Mouse (Mus musculus): ENCODE measurements around the gene Zcchc9. TPM values are rescaled to one million over a fixed set of nuclear protein-coding genes. Genes with fewer than 3 reads are reported as not detected.

Gene Zcchc9
- polyA plus RNA-seq, 1 experiment from 2014 or later: 26.3 TPM

GRCm38 (mm10) chr13:91760302-91761050 lies 47.0 kb downstream of the Zcchc9 start:
- Histone ChIP-seq H3K9ac (ENCODE audit: low read length) (no peak overlapping the region), H3K4me1 (ENCODE audit: control insufficient read depth in 2 of 2, insufficient read depth in 2 of 2, low read length in 2 of 2) (no peaks in the 10 kb centered on the region), H3K4me3 (ENCODE audit: control insufficient read depth in 1 of 2, insufficient read depth in 1 of 2, low read depth in 1 of 2, low read length in 2 of 2) (no peak overlapping the region), H3K36me3 (ENCODE audit: control insufficient read depth, insufficient read depth, low read length) (no peaks in the 10 kb centered on the region), H3K27me3 (ENCODE audit: control insufficient read depth, insufficient read depth, low read length) (no peaks in the 10 kb centered on the region), H3K27ac (replicated peaks in 1 of 2; ENCODE audit: control insufficient read depth in 1 of 2, insufficient read depth in 1 of 2, low read depth in 2 of 2, low read length in 2 of 2) (no peak overlapping the region), H3K9me3 (ENCODE audit: control insufficient read depth, low read length) (no peaks in the 10 kb centered on the region), H3K4me2 (ENCODE audit: low read length) (no peak overlapping the region)
- ATAC-seq (ENCODE audit: insufficient number of reproducible peaks, insufficient read depth, low FRiP score, low read depth): no peak
- WGBS: 85% methylated on average over 8 of the region's 8 CpGs

GRCm38 (mm10) chr13:91759791-91760190 lies 47.7 kb downstream of the Zcchc9 start:
- H3K9ac ChIP-seq (ENCODE audit: low read length): no peak overlapping the region
- no peak overlapping the region for H3K27ac ChIP-seq (replicated peaks in 1 of 2; ENCODE audit: control insufficient read depth in 1 of 2, insufficient read depth in 1 of 2, low read depth in 2 of 2, low read length in 2 of 2)
- no peak overlapping the region for H3K4me3 ChIP-seq (ENCODE audit: control insufficient read depth in 1 of 2, insufficient read depth in 1 of 2, low read depth in 1 of 2, low read length in 2 of 2)
- H3K36me3 ChIP-seq (ENCODE audit: control insufficient read depth, insufficient read depth, low read length): no peaks in the 10 kb centered on the region
- H3K9me3 ChIP-seq (ENCODE audit: control insufficient read depth, low read length): no peaks in the 10 kb centered on the region
- WGBS: 64% methylated on average over 8 of the region's 8 CpGs
- no peaks in the 10 kb centered on the region for H3K4me1 ChIP-seq (ENCODE audit: control insufficient read depth in 2 of 2, insufficient read depth in 2 of 2, low read length in 2 of 2)
- H3K4me2 ChIP-seq (ENCODE audit: low read length): no peak overlapping the region
- no peaks in the 10 kb centered on the region for H3K27me3 ChIP-seq (ENCODE audit: control insufficient read depth, insufficient read depth, low read length)
- no peak for ATAC-seq (ENCODE audit: insufficient number of reproducible peaks, insufficient read depth, low FRiP score, low read depth)

- no peaks in the 10 kb centered on the region for H3K4me1 ChIP-seq (ENCODE audit: control insufficient read depth in 2 of 2, insufficient read depth in 2 of 2, low read length in 2 of 2)
- no peak overlapping the region for H3K4me3 ChIP-seq (ENCODE audit: control insufficient read depth in 1 of 2, insufficient read depth in 1 of 2, low read depth in 1 of 2, low read length in 2 of 2)
- H3K4me2 ChIP-seq (ENCODE audit: low read length): no peak overlapping the region
- 44% methylated on average over 7 of the region's 7 CpGs for WGBS
- no peak overlapping the region for H3K9ac ChIP-seq (ENCODE audit: low read length)
- no peaks in the 10 kb centered on the region for H3K27me3 ChIP-seq (ENCODE audit: control insufficient read depth, insufficient read depth, low read length)
- H3K36me3 ChIP-seq (ENCODE audit: control insufficient read depth, insufficient read depth, low read length): no peaks in the 10 kb centered on the region
- no peaks in the 10 kb centered on the region for H3K9me3 ChIP-seq (ENCODE audit: control insufficient read depth, low read length)
- no peak for ATAC-seq (ENCODE audit: insufficient number of reproducible peaks, insufficient read depth, low FRiP score, low read depth)
- H3K27ac ChIP-seq (replicated peaks in 1 of 2; ENCODE audit: control insufficient read depth in 1 of 2, insufficient read depth in 1 of 2, low read depth in 2 of 2, low read length in 2 of 2): no peak overlapping the region
These were observed 49.0 kb downstream of the Zcchc9 start for GRCm38 (mm10) chr13:91758316-91759048.

DNA sequence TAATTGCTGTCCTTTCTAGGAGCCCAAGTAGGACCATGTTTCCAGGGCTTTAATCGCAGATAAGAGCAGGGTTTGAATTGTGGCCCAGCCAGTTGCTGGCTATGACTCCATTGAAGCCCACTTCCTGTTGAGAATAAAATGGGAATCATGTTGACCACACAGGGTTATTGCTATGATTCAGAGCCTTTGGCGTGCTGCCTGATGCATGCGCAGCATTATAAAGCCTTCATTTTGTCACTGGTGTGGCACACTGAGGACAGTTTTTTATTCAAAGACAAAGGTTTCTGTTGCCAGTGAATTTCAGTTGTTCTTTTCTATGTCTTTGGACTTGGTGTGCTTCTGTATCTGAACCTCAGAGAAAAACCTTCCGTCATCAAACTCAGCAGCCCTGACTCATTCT lies 51.3 kb downstream of the Zcchc9 start:
- H3K36me3 ChIP-seq (ENCODE audit: control insufficient read depth, insufficient read depth, low read length): no peaks in the 10 kb centered on the region
- no peak for ATAC-seq (ENCODE audit: insufficient number of reproducible peaks, insufficient read depth, low FRiP score, low read depth)
- H3K27me3 ChIP-seq (ENCODE audit: control insufficient read depth, insufficient read depth, low read length): no peaks in the 10 kb centered on the region
- H3K4me3 ChIP-seq (ENCODE audit: control insufficient read depth in 1 of 2, insufficient read depth in 1 of 2, low read depth in 1 of 2, low read length in 2 of 2): no peak overlapping the region
- no peaks in the 10 kb centered on the region for H3K4me1 ChIP-seq (ENCODE audit: control insufficient read depth in 2 of 2, insufficient read depth in 2 of 2, low read length in 2 of 2)
- H3K9me3 ChIP-seq (ENCODE audit: control insufficient read depth, low read length): no peaks in the 10 kb centered on the region
- WGBS: 76% methylated on average over 4 of the region's 4 CpGs
- no peak overlapping the region for H3K27ac ChIP-seq (replicated peaks in 1 of 2; ENCODE audit: control insufficient read depth in 1 of 2, insufficient read depth in 1 of 2, low read depth in 2 of 2, low read length in 2 of 2)
- no peak overlapping the region for H3K9ac ChIP-seq (ENCODE audit: low read length)
- no peak overlapping the region for H3K4me2 ChIP-seq (ENCODE audit: low read length)

DNA sequence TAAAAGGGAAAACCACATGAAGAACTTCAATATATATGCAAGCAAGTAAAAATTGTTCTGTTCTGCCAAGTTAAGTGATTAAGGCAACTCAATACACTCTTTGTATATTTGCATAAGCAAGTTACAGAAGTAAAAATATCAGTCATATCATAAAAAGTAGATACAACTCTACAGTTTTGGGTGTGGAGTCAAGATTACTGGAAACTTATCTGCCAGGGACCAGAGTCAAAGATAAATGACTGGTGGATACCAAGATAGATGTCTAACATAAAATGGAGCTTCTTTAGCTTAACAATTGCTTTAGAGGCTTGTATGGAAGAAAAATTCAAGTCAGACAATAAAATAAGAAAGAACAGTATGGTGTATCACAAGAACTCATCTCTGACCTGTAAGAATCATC lies 52.7 kb downstream of the Zcchc9 start:
- no peaks in the 10 kb centered on the region for H3K4me1 ChIP-seq (ENCODE audit: control insufficient read depth in 2 of 2, insufficient read depth in 2 of 2, low read length in 2 of 2)
- H3K4me2 ChIP-seq (ENCODE audit: low read length): no peak overlapping the region
- H3K9me3 ChIP-seq (ENCODE audit: control insufficient read depth, low read length): no peaks in the 10 kb centered on the region
- ATAC-seq (ENCODE audit: insufficient number of reproducible peaks, insufficient read depth, low FRiP score, low read depth): no peak
- no peaks in the 10 kb centered on the region for H3K27me3 ChIP-seq (ENCODE audit: control insufficient read depth, insufficient read depth, low read length)
- H3K27ac ChIP-seq (replicated peaks in 1 of 2; ENCODE audit: control insufficient read depth in 1 of 2, insufficient read depth in 1 of 2, low read depth in 2 of 2, low read length in 2 of 2): no peak overlapping the region
- no peaks in the 10 kb centered on the region for H3K36me3 ChIP-seq (ENCODE audit: control insufficient read depth, insufficient read depth, low read length)
- no peak overlapping the region for H3K4me3 ChIP-seq (ENCODE audit: control insufficient read depth in 1 of 2, insufficient read depth in 1 of 2, low read depth in 1 of 2, low read length in 2 of 2)
- H3K9ac ChIP-seq (ENCODE audit: low read length): no peak overlapping the region

- Histone ChIP-seq H3K27ac (replicated peaks in 1 of 2; ENCODE audit: control insufficient read depth in 1 of 2, insufficient read depth in 1 of 2, low read depth in 2 of 2, low read length in 2 of 2) (no peak overlapping the region), H3K4me1 (ENCODE audit: control insufficient read depth in 2 of 2, insufficient read depth in 2 of 2, low read length in 2 of 2) (no peaks in the 10 kb centered on the region), H3K4me3 (ENCODE audit: control insufficient read depth in 1 of 2, insufficient read depth in 1 of 2, low read depth in 1 of 2, low read length in 2 of 2) (no peak overlapping the region), H3K36me3 (ENCODE audit: control insufficient read depth, insufficient read depth, low read length) (no peaks in the 10 kb centered on the region), H3K27me3 (ENCODE audit: control insufficient read depth, insufficient read depth, low read length) (no peaks in the 10 kb centered on the region), H3K9me3 (ENCODE audit: control insufficient read depth, low read length) (no peaks in the 10 kb centered on the region), H3K4me2 (ENCODE audit: low read length) (no peak overlapping the region), H3K9ac (ENCODE audit: low read length) (no peak overlapping the region)
- no peak for ATAC-seq (ENCODE audit: insufficient number of reproducible peaks, insufficient read depth, low FRiP score, low read depth)
- WGBS: 63% methylated on average over 4 of the region's 4 CpGs
These were observed 53.8 kb downstream of the Zcchc9 start for GRCm38 (mm10) chr13:91753724-91754123.

DNA sequence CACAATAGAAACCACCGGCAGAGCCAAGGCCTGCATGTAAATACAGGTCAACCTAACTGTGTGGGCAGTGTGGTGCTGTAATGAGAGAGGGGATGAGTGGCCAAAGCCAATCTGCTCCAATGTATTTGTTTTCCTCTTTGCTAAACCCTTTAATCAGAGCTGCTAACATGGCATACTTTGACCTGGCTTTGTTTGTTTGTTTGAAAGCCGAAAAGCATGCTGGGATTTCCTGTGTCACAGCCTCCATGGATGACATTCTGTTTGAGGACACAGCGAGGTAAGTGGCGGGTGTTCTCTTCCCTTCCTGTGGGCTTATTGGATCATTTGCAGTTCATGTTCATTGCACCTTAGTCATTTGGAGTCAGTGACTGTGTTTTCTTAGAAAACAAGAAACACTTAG lies 57.5 kb downstream of the Zcchc9 start:
- Histone ChIP-seq H3K36me3 (ENCODE audit: control insufficient read depth, insufficient read depth, low read length) (no peaks in the 10 kb centered on the region), H3K9me3 (ENCODE audit: control insufficient read depth, low read length) (no peaks in the 10 kb centered on the region), H3K4me1 (ENCODE audit: control insufficient read depth in 2 of 2, insufficient read depth in 2 of 2, low read length in 2 of 2) (no peaks in the 10 kb centered on the region), H3K4me3 (ENCODE audit: control insufficient read depth in 1 of 2, insufficient read depth in 1 of 2, low read depth in 1 of 2, low read length in 2 of 2) (no peak overlapping the region), H3K9ac (ENCODE audit: low read length) (no peak overlapping the region), H3K27me3 (ENCODE audit: control insufficient read depth, insufficient read depth, low read length) (no peaks in the 10 kb centered on the region), H3K27ac (replicated peaks in 1 of 2; ENCODE audit: control insufficient read depth in 1 of 2, insufficient read depth in 1 of 2, low read depth in 2 of 2, low read length in 2 of 2) (no peak overlapping the region), H3K4me2 (ENCODE audit: low read length) (no peak overlapping the region)
- no peak for ATAC-seq (ENCODE audit: insufficient number of reproducible peaks, insufficient read depth, low FRiP score, low read depth)
- WGBS: 67% methylated on average over 4 of the region's 4 CpGs

All from heart, embryonic 14.5 days (tissue).